32 mouse cellular contexts compared by ENCODE assay signal in the genomic region with DNA sequence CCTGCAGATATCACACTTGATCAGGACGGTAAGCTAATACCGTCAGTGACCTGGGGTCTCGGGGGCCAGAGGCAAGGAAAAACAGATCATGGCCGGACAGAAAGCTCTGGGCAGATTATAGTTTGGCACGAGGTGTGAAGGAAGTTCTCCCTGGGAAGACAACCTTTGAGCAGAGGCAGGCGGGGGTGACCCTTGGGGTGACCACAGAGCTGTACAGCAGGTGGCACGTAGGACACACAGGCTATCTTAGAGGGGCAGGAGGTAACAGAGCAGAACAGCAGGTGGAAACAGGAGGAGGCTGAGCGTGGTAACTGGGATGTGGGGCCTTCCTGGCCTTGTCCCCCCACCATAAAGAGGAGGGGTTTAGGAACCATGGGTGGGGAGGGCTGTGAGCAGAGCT. TPM values are rescaled to one million over a fixed set of nuclear protein-coding genes. Genes with fewer than 3 reads are reported as not detected.
DNase-seq lines count a peak whose midpoint lies in the region; ATAC-seq and TF ChIP-seq lines count a peak whose summit lies in the region.
"Had no signal": no experiment of that assay in that cellular context is flagged by ENCODE, and none has a peak within 500 bp of the region (broad histone marks: within the 10 kb centered on the region; RNA-seq: fewer than 3 reads in every experiment).

No protein-coding gene starts in this region.

- no peak for TF ChIP-seq POLR2A in cerebellum, adult 2 months (IDR thresholded peaks at IDR 0.05; ENCODE audit: borderline replicate concordance, insufficient read depth, low read length)

- H3K4me2 ChIP-seq in midbrain, embryonic 11.5 days = no peak overlapping the region
- H3K4me2 ChIP-seq in midbrain, embryonic 14.5 days (ENCODE audit: low read length) = no peak overlapping the region
- H3K4me2 ChIP-seq in kidney, embryonic 14.5 days (replicated peaks; ENCODE audit: low read depth, low read length) = no peak overlapping the region
- H3K4me2 ChIP-seq: embryonic facial prominence, embryonic 15.5 days; heart, embryonic 11.5 days; hindbrain, embryonic 12.5 days; limb, embryonic 13.5 days; liver, embryonic 11.5 days; neural tube, embryonic 12.5 days had no signal

- H3K9ac ChIP-seq in midbrain, embryonic 11.5 days (ENCODE audit: low read length) = no peak overlapping the region
- H3K9ac ChIP-seq in midbrain, embryonic 14.5 days (replicated peaks; ENCODE audit: low read length) = no peak overlapping the region
- no peak overlapping the region for H3K9ac ChIP-seq in kidney, embryonic 14.5 days (ENCODE audit: low read depth, low read length)
- H3K9ac ChIP-seq: embryonic facial prominence, embryonic 15.5 days; hindbrain, embryonic 12.5 days; limb, embryonic 13.5 days; lung, embryonic 15.5 days; neural tube, embryonic 12.5 days had no signal

- no peaks in the 10 kb centered on the region for H3K9me3 ChIP-seq in midbrain, embryonic 11.5 days (ENCODE audit: control insufficient read depth, low read length)
- no peaks in the 10 kb centered on the region for H3K9me3 ChIP-seq in midbrain, embryonic 14.5 days (ENCODE audit: control insufficient read depth, low read length)
- no peaks in the 10 kb centered on the region for H3K9me3 ChIP-seq in kidney, embryonic 14.5 days (ENCODE audit: control insufficient read depth, low read length)
- H3K9me3 ChIP-seq: embryonic facial prominence, embryonic 15.5 days; hindbrain, embryonic 12.5 days; limb, embryonic 13.5 days; lung, embryonic 15.5 days; midbrain, embryonic 10.5 days; neural tube, embryonic 12.5 days had no signal

- no peaks in the 10 kb centered on the region for H3K27me3 ChIP-seq in midbrain, embryonic 11.5 days (ENCODE audit: control insufficient read depth, insufficient read depth, low read length)
- no peaks in the 10 kb centered on the region for H3K27me3 ChIP-seq in midbrain, embryonic 14.5 days (ENCODE audit: control insufficient read depth, insufficient read depth, low read length)
- no peaks in the 10 kb centered on the region for H3K27me3 ChIP-seq in kidney, embryonic 14.5 days (ENCODE audit: control insufficient read depth, insufficient read depth, low read length)
- no peaks in the 10 kb centered on the region for H3K27me3 ChIP-seq in cerebellum, adult 2 months (ENCODE audit: control insufficient read depth, insufficient read depth, low read length)
- H3K27me3 ChIP-seq: embryonic facial prominence, embryonic 15.5 days; hindbrain, embryonic 12.5 days; limb, embryonic 13.5 days; lung, embryonic 15.5 days; neural tube, embryonic 12.5 days had no signal

- H3K4me1 ChIP-seq in midbrain, embryonic 11.5 days (ENCODE audit: control insufficient read depth, insufficient read depth, low read length) = no peaks in the 10 kb centered on the region
- H3K4me1 ChIP-seq in midbrain, embryonic 14.5 days (ENCODE audit: control insufficient read depth, insufficient read depth, low read length) = no peaks in the 10 kb centered on the region
- H3K4me1 ChIP-seq in kidney, embryonic 14.5 days (ENCODE audit: control insufficient read depth, insufficient read depth, low read length) = 0 out of 2 replicates have a peak, but pooled peaks cover 5% of the 10 kb centered on the region
- no peaks in the 10 kb centered on the region for H3K4me1 ChIP-seq in cerebellum, adult 2 months (ENCODE audit: control insufficient read depth, insufficient read depth, low read length)
- H3K4me1 ChIP-seq: embryonic facial prominence, embryonic 15.5 days; hindbrain, embryonic 12.5 days; midbrain, embryonic 10.5 days; neural tube, embryonic 12.5 days had no signal

- no peaks in the 10 kb centered on the region for H3K36me3 ChIP-seq in midbrain, embryonic 11.5 days (ENCODE audit: control insufficient read depth, insufficient read depth, low read length)
- H3K36me3 ChIP-seq in midbrain, embryonic 14.5 days (ENCODE audit: control insufficient read depth, insufficient read depth, low read length) = peaks cover 9% of the 10 kb centered on the region
- no peaks in the 10 kb centered on the region; the same call in 1 of the 2 replicates for H3K36me3 ChIP-seq in kidney, embryonic 14.5 days (ENCODE audit: control insufficient read depth, insufficient read depth, low read length)

- no peak for TF ChIP-seq CTCF in cerebellum, adult 2 months (IDR thresholded peaks at IDR 0.05; ENCODE audit: borderline replicate concordance, insufficient read depth, low read depth, low read length)

- WGBS in midbrain, embryonic 11.5 days = 77% methylated on average over 8 of the region's 8 CpGs
- 76% methylated on average over 8 of the region's 8 CpGs for WGBS in midbrain, embryonic 14.5 days
- WGBS in kidney, embryonic 14.5 days = 45% methylated on average over 8 of the region's 8 CpGs
- WGBS in cerebellum, adult 2 months = 65% methylated on average over 8 of the region's 8 CpGs

- DNase-seq in midbrain, embryonic 11.5 days (ENCODE audit: low spot score, missing footprints) = peak; percentile 26
- no peak for DNase-seq in midbrain, embryonic 14.5 days
- peak; percentile 63 for DNase-seq in kidney, postnatal 14 days
- no peak for DNase-seq in cerebellum, adult 11-12 months
- no peak for DNase-seq in left cerebral cortex, adult 9 months (ENCODE audit: low spot score in 2 of 2)
- DNase-seq in cerebellum, adult 2 months = no peak
- DNase-seq: adrenal gland, postnatal 25 days; cerebellum, adult 18-20 months; gastrocnemius, postnatal 36 days; heart, adult 18-20 months; heart, postnatal 36 days; layer of hippocampus, adult 9-11 months; right cerebral cortex, adult 18-20 months; thymus, adult 18-20 months; thymus, postnatal 36 days had no signal

- no peak overlapping the region for H3K4me3 ChIP-seq in midbrain, embryonic 11.5 days (ENCODE audit: low read depth, low read length)
- H3K4me3 ChIP-seq in midbrain, embryonic 14.5 days (replicated peaks; ENCODE audit: low read depth, low read length) = no peak overlapping the region
- H3K4me3 ChIP-seq in kidney, embryonic 14.5 days (ENCODE audit: low read length) = no peak overlapping the region
- no peak overlapping the region for H3K4me3 ChIP-seq in cerebellum, adult 2 months (replicated peaks; ENCODE audit: insufficient read depth, low read depth, low read length)
- H3K4me3 ChIP-seq: embryonic facial prominence, embryonic 15.5 days; hindbrain, embryonic 12.5 days; limb, embryonic 13.5 days; lung, embryonic 15.5 days; midbrain, embryonic 10.5 days; myocyte; neural tube, embryonic 12.5 days had no signal

- no peak for ATAC-seq in midbrain, embryonic 11.5 days (ENCODE audit: low FRiP score)
- ATAC-seq in midbrain, embryonic 14.5 days (ENCODE audit: low FRiP score, low TSS enrichment) = no peak
- 0 out of 2 replicates have a peak, but pooled peaks have one; percentile 14 for ATAC-seq in kidney, embryonic 14.5 days (ENCODE audit: low FRiP score, low TSS enrichment)
- ATAC-seq: forebrain, embryonic 14.5 days; hindbrain, postnatal 0 days; intestine, embryonic 16.5 days had no signal

- no peak overlapping the region for H3K27ac ChIP-seq in midbrain, embryonic 11.5 days (ENCODE audit: low read depth, low read length)
- H3K27ac ChIP-seq in midbrain, embryonic 14.5 days (replicated peaks; ENCODE audit: low read depth, low read length) = no peak overlapping the region
- H3K27ac ChIP-seq in kidney, embryonic 14.5 days (ENCODE audit: low read depth, low read length) = no peak overlapping the region
- H3K27ac ChIP-seq in cerebellum, adult 2 months (ENCODE audit: insufficient read depth, low read length) = no peak overlapping the region
- H3K27ac ChIP-seq: embryonic facial prominence, embryonic 15.5 days; hindbrain, embryonic 12.5 days; hindbrain, postnatal 0 days; limb, embryonic 13.5 days; lung, embryonic 15.5 days; midbrain, embryonic 10.5 days; neural tube, embryonic 12.5 days; stomach, postnatal 0 days had no signal

RNA-seq across cellular contexts. Expression of a gene that starts 34.8 kb away (rescaled TPM):
- polyA plus RNA-seq in midbrain, embryonic 11.5 days (2014; fragmentation: Nextera tagmentation; extraction: Ambion mirVana) = 30.1 and 31.9 TPM in 2 replicates
- 36.6 and 37.2 TPM in 2 replicates for polyA plus RNA-seq in midbrain, embryonic 14.5 days (2014; fragmentation: Nextera tagmentation; extraction: Ambion mirVana)
- polyA plus RNA-seq in kidney, embryonic 14.5 days (2014; fragmentation: Nextera tagmentation; extraction: Ambion mirVana) = 22.9 and 28.7 TPM in 2 replicates
- 17.4 and 19.0 TPM in 2 replicates for polyA plus RNA-seq in cerebellum, adult 2 months (2012; rRNA removed)

RNA-seq across cellular contexts. Expression of a gene that starts 41.6 kb away (rescaled TPM):
- polyA plus RNA-seq in midbrain, embryonic 11.5 days (2014; fragmentation: Nextera tagmentation; extraction: Ambion mirVana) = not detected in 2 replicates
- polyA plus RNA-seq in midbrain, embryonic 14.5 days (2014; fragmentation: Nextera tagmentation; extraction: Ambion mirVana) = not detected in 2 replicates
- polyA plus RNA-seq in kidney, embryonic 14.5 days (2014; fragmentation: Nextera tagmentation; extraction: Ambion mirVana) = not detected in 2 replicates
- 0.36 TPM in 1 of 2 replicates, not detected in the other for polyA plus RNA-seq in cerebellum, adult 2 months (2012; rRNA removed)
- polyA plus RNA-seq: cortical plate, adult 2 months; forebrain, embryonic 14.5 days; frontal cortex, adult 2 months; heart, embryonic 11.5 days; hindbrain, embryonic 12.5 days; limb, embryonic 13.5 days; midbrain, embryonic 10.5 days; midbrain, postnatal 0 days; myocyte; neural tube, embryonic 12.5 days had no signal

Comparison
In these comparisons a context has a peak if more than half of its experiments do, and no peak if none do; other contexts are left out.
1. DNase-seq: peak in midbrain, embryonic 11.5 days (single experiment) and kidney, postnatal 14 days (single experiment); none in midbrain, embryonic 14.5 days (single experiment), cerebellum, adult 11-12 months (single experiment), left cerebral cortex, adult 9 months (0 of 2) and cerebellum, adult 2 months (0 of 2).